Mouse (Mus musculus): ENCODE data around the gene Slc39a11.

The Slc39a11 gene

GRCm38 (mm10) chr11:113632303-113632702 is 17.6 kb downstream of the Slc39a11 start:
- no peak for DNase-seq (ENCODE audit: low spot score)

GRCm38 (mm10) chr11:113631862-113632261 is 18.0 kb downstream of the Slc39a11 start:
- DNase-seq (ENCODE audit: low spot score): no peak

GRCm38 (mm10) chr11:113631302-113631701 is 18.6 kb downstream of the Slc39a11 start:
- no peak for DNase-seq (ENCODE audit: low spot score)

- no peak for DNase-seq (ENCODE audit: low spot score)
Measured at GRCm38 (mm10) chr11:113630642-113631041, 19.2 kb downstream of the Slc39a11 start.

GRCm38 (mm10) chr11:113627785-113628184 is 22.1 kb downstream of the Slc39a11 start:
- DNase-seq (ENCODE audit: low spot score): no peak

- no peak for DNase-seq (ENCODE audit: low spot score)
Measured at GRCm38 (mm10) chr11:113625437-113625836, 24.4 kb downstream of the Slc39a11 start.

- no peak for DNase-seq (ENCODE audit: low spot score)
Measured at GRCm38 (mm10) chr11:113622028-113622427, 27.9 kb downstream of the Slc39a11 start.

GRCm38 (mm10) chr11:113621001-113621400 is 28.9 kb downstream of the Slc39a11 start:
- DNase-seq (ENCODE audit: low spot score): no peak

GRCm38 (mm10) chr11:113619420-113620080 is 30.3 kb downstream of the Slc39a11 start:
- no peak for DNase-seq (ENCODE audit: low spot score)

GRCm38 (mm10) chr11:113618672-113619419 is 31.0 kb downstream of the Slc39a11 start, which contains the start of gene Sstr2:
Gene Sstr2 (plus strand): TSS chr11:113619342.
- peak; percentile 50 for DNase-seq (ENCODE audit: low spot score)

GRCm38 (mm10) chr11:113618303-113618671 is 31.6 kb downstream of the Slc39a11 start:
- DNase-seq (ENCODE audit: low spot score): no peak

- DNase-seq (ENCODE audit: low spot score): peak; percentile 52
Measured at GRCm38 (mm10) chr11:113617132-113617911, 32.6 kb downstream of the Slc39a11 start.

- no peak for DNase-seq (ENCODE audit: low spot score)
Measured at GRCm38 (mm10) chr11:113614476-113614875, 35.4 kb downstream of the Slc39a11 start.

- DNase-seq (ENCODE audit: low spot score): peak; percentile 55
Measured at GRCm38 (mm10) chr11:113611664-113612611, 37.9 kb downstream of the Slc39a11 start.

- no peak for DNase-seq (ENCODE audit: low spot score)
Measured at GRCm38 (mm10) chr11:113611112-113611646, 38.7 kb downstream of the Slc39a11 start.

GRCm38 (mm10) chr11:113610266-113610665 is 39.6 kb downstream of the Slc39a11 start:
- DNase-seq (ENCODE audit: low spot score): no peak

GRCm38 (mm10) chr11:113609581-113609980 is 40.3 kb downstream of the Slc39a11 start:
- DNase-seq (ENCODE audit: low spot score): no peak

- DNase-seq (ENCODE audit: low spot score): no peak
Measured at GRCm38 (mm10) chr11:113607556-113607955, 42.3 kb downstream of the Slc39a11 start.

- DNase-seq (ENCODE audit: low spot score): no peak
Measured at GRCm38 (mm10) chr11:113601616-113602343, 48.1 kb downstream of the Slc39a11 start.

GRCm38 (mm10) chr11:113600526-113601245 is 49.2 kb downstream of the Slc39a11 start:
- no peak for DNase-seq (ENCODE audit: low spot score)
